11 mouse cellular contexts compared by ENCODE assay signal in genomic region chr4:53469007-53469406, GRCm38 (mm10). TPM values are rescaled to one million over a fixed set of nuclear protein-coding genes. Genes with fewer than 3 reads are reported as not detected.
DNase-seq lines count a peak whose midpoint lies in the region; ATAC-seq and TF ChIP-seq lines count a peak whose summit lies in the region.
"Had no signal": no experiment of that assay in that cellular context is flagged by ENCODE, and none has a peak within 500 bp of the region (broad histone marks: within the 10 kb centered on the region; RNA-seq: fewer than 3 reads in every experiment).

No protein-coding gene starts in this region.

- WGBS in hindbrain, postnatal 0 days, result 90% methylated on average over 6 of the region's 6 CpGs
- WGBS in forebrain, embryonic 10.5 days, result 88% methylated on average over 6 of the region's 6 CpGs

- H3K4me3 ChIP-seq in G1E (ENCODE audit: low read depth, low read length), result no peak overlapping the region
- H3K4me3 ChIP-seq in bone marrow macrophage, adult 2 months (ENCODE audit: insufficient read depth, low read length), result peak overlapping the region; percentile 18; the same call in 1 of the 2 replicates
- H3K4me3 ChIP-seq in hindbrain, postnatal 0 days (ENCODE audit: low read length), result no peak overlapping the region
- H3K4me3 ChIP-seq in forebrain, embryonic 10.5 days, result no peak overlapping the region
- H3K4me3 ChIP-seq: heart, embryonic 12.5 days had no signal

- peak overlapping the region; percentile 78 for H3K27ac ChIP-seq in bone marrow macrophage, adult 2 months (ENCODE audit: insufficient read depth, low read depth, low read length)
- no peak overlapping the region for H3K27ac ChIP-seq in hindbrain, postnatal 0 days
- no peak overlapping the region for H3K27ac ChIP-seq in forebrain, embryonic 10.5 days

- H3K27me3 ChIP-seq in G1E (ENCODE audit: insufficient read depth, low read length), result no peaks in the 10 kb centered on the region
- no peaks in the 10 kb centered on the region for H3K27me3 ChIP-seq in hindbrain, postnatal 0 days (ENCODE audit: insufficient read depth, low read length)
- H3K27me3 ChIP-seq in forebrain, embryonic 10.5 days (ENCODE audit: poor library complexity, severe bottlenecking), result no peaks in the 10 kb centered on the region
- H3K27me3 ChIP-seq: heart, embryonic 12.5 days had no signal

- peak; percentile 25 to 48 for DNase-seq in left cerebral cortex, adult 8-10 months (ENCODE audit: low spot score in 2 of 2)
- no peak for DNase-seq in left cerebral cortex, postnatal 10 days (ENCODE audit: extremely low spot score in 1 of 2, low spot score in 2 of 2)
- peak; percentile 38 for DNase-seq in G1E (ENCODE audit: low spot score)
- DNase-seq in hindbrain, postnatal 0 days (ENCODE audit: low spot score), result no peak
- no peak for DNase-seq in embryo, embryonic 9.5 days (ENCODE audit: extremely low spot score)
- no peak for DNase-seq in forebrain, embryonic 10.5 days (ENCODE audit: extremely low spot score, low spot score)

- intact Hi-C loops in left cerebral cortex, postnatal 10 days (cut with DNase I), result no loop called here

- no peak overlapping the region for H3K9ac ChIP-seq in hindbrain, postnatal 0 days (replicated peaks; ENCODE audit: low read length)
- H3K9ac ChIP-seq: heart, embryonic 12.5 days had no signal

- no peak for TF ChIP-seq POLR2A in bone marrow macrophage, adult 2 months (IDR thresholded peaks at IDR 0.05; ENCODE audit: borderline replicate concordance, low read depth, low read length)

- H3K9me3 ChIP-seq in G1E (replicated peaks), result no peaks in the 10 kb centered on the region
- H3K9me3 ChIP-seq in hindbrain, postnatal 0 days (ENCODE audit: low read length), result no peaks in the 10 kb centered on the region
- no peaks in the 10 kb centered on the region for H3K9me3 ChIP-seq in forebrain, embryonic 10.5 days
- H3K9me3 ChIP-seq: heart, embryonic 12.5 days had no signal

- no peak overlapping the region for H3K4me2 ChIP-seq in hindbrain, postnatal 0 days (ENCODE audit: low read depth, low read length)
- H3K4me2 ChIP-seq: heart, embryonic 12.5 days had no signal

- no peak for TF ChIP-seq CTCF in G1E (IDR thresholded peaks at IDR 0.05; ENCODE audit: low read depth, low read length)
- TF ChIP-seq CTCF in bone marrow macrophage, adult 2 months (IDR thresholded peaks at IDR 0.05; ENCODE audit: low read depth, low read length), result no peak
- no peak for TF ChIP-seq CTCF in hindbrain, postnatal 0 days (IDR thresholded peaks at IDR 0.05; ENCODE audit: low read depth)

- peak; percentile 76 for ATAC-seq in G1E (ENCODE audit: extremely low read depth, insufficient number of reproducible peaks, low FRiP score, poor library complexity, severe bottlenecking)
- ATAC-seq in megakaryocyte, adult 5-6 weeks (ENCODE audit: poor library complexity, severe bottlenecking), result peak; percentile 96
- ATAC-seq in hindbrain, postnatal 0 days, result no peak
- ATAC-seq: hindbrain, embryonic 16.5 days; midbrain, embryonic 16.5 days had no signal

- H3K4me1 ChIP-seq in G1E (ENCODE audit: insufficient read depth, low read depth, low read length), result peaks cover 21% of the 10 kb centered on the region
- peaks cover 55% of the 10 kb centered on the region for H3K4me1 ChIP-seq in bone marrow macrophage, adult 2 months (ENCODE audit: control insufficient read depth, insufficient read depth, low read length)
- no peaks in the 10 kb centered on the region for H3K4me1 ChIP-seq in hindbrain, postnatal 0 days (ENCODE audit: insufficient read depth, low read length)
- peaks cover 5% of the 10 kb centered on the region for H3K4me1 ChIP-seq in forebrain, embryonic 10.5 days

- peaks cover 9% of the 10 kb centered on the region for H3K36me3 ChIP-seq in G1E (replicated peaks)
- H3K36me3 ChIP-seq in hindbrain, postnatal 0 days (ENCODE audit: insufficient read depth, low read length), result no peaks in the 10 kb centered on the region
- no peaks in the 10 kb centered on the region for H3K36me3 ChIP-seq in forebrain, embryonic 10.5 days (replicated peaks)
- H3K36me3 ChIP-seq: heart, embryonic 12.5 days had no signal

RNA-seq across cellular contexts. Expression of gene Slc44a1, which starts 28.8 kb away (rescaled TPM):
- total RNA-seq in left cerebral cortex, adult 8-10 months (2022), result 10 to 100 TPM; 80.8 to 88.6 (median 85.0) TPM
- total RNA-seq in left cerebral cortex, postnatal 10 days (2021), result 10 to 100 TPM; 51.4 to 57.3 TPM
- total RNA-seq in G1E (2014; fragmentation: Nextera tagmentation) (42.3 and 44.7 TPM in 2 replicates), G1E (2017) (14.4 and 15.6 TPM in 2 replicates)
- 5.2 and 6.6 TPM in 2 replicates for polyA plus RNA-seq in G1E (2012)
- 58.3 and 69.4 TPM in 2 replicates for polyA plus RNA-seq in bone marrow macrophage, adult 2 months (2012; ENCODE audit: insufficient read depth, insufficient read length, missing spikeins)
- total RNA-seq in megakaryocyte, adult 5-6 weeks (2015), result 11.8 and 12.4 TPM in 2 replicates
- 9.1 and 10.1 TPM in 2 replicates for total RNA-seq in megakaryocyte, adult 5-6 weeks (2017)
- 28.6 and 39.4 TPM in 2 replicates for total RNA-seq in hindbrain, postnatal 0 days (2014; rRNA removed)
- polyA plus RNA-seq in hindbrain, postnatal 0 days (2015; fragmentation: Nextera tagmentation; extraction: Ambion mirVana), result 13.6 and 14.5 TPM in 2 replicates
- polyA plus RNA-seq in forebrain, embryonic 10.5 days (2016; fragmentation: Nextera tagmentation; extraction: Ambion mirVana), result 9.9 and 10.4 TPM in 2 replicates

Comparison
In these comparisons a context has a peak if more than half of its experiments do, and no peak if none do; other contexts are left out.
1. DNase-seq: peak in left cerebral cortex, adult 8-10 months (2 of 2) and G1E (single experiment); none in left cerebral cortex, postnatal 10 days (0 of 2), hindbrain, postnatal 0 days (single experiment), embryo, embryonic 9.5 days (single experiment) and forebrain, embryonic 10.5 days (single experiment).